Mouse (Mus musculus) hindbrain, embryonic 16.5 days (tissue): ENCODE data around the gene Dcbld1. TPM values are rescaled to one million over a fixed set of nuclear protein-coding genes. Genes with fewer than 3 reads are reported as not detected.
"Not testable (repeated sequence)": the region's sequence is repeated elsewhere in the genome, so short reads cannot be mapped to it uniquely, and the experiment has no call there.

Source experiments
- ATAC-seq: fragments of 200-750 bp; cut with Nextera tagmentation; 2 replicates; pipeline ENCODE4 v1.8.0; 2017; ENCODE audit warnings: moderate TSS enrichment, moderate library complexity
- H3K27ac ChIP-seq: fragments of 300-500 bp; sonication (generic); 2 replicates; pipeline ENCODE4 v1.5.1; 2014; ENCODE audit warnings: low read depth, mild to moderate bottlenecking, control low read depth, low read length, moderate library complexity
- H3K27me3 ChIP-seq: fragments of 300-500 bp; sonication (generic); replicated peaks from 2 replicates; pipeline ENCODE4 v1.6.1; 2014; ENCODE audit warnings: low read length; ENCODE audit not compliant: control insufficient read depth, insufficient read depth
- H3K36me3 ChIP-seq: fragments of 300-500 bp; sonication (generic); 2 replicates; pipeline ENCODE4 v1.6.1; 2014; ENCODE audit warnings: mild to moderate bottlenecking, low read length, moderate library complexity, mixed read lengths; ENCODE audit not compliant: control insufficient read depth, insufficient read depth
- H3K4me1 ChIP-seq: fragments of 300-500 bp; sonication (generic); 2 replicates; pipeline ENCODE4 v1.6.1; 2014; ENCODE audit warnings: low read depth, low read length; ENCODE audit not compliant: control insufficient read depth, insufficient read depth
- H3K4me2 ChIP-seq: fragments of 300-500 bp; sonication (generic); 2 replicates; pipeline ENCODE4 v1.6.1; 2014; ENCODE audit warnings: mild to moderate bottlenecking, low read length, control low read depth, moderate library complexity
- H3K4me3 ChIP-seq: fragments of 300-500 bp; sonication (generic); 2 replicates; pipeline ENCODE4 v1.5.1; 2014; ENCODE audit warnings: mild to moderate bottlenecking, low read length, control low read depth, moderate library complexity
- H3K9ac ChIP-seq: fragments of 300-500 bp; sonication (generic); 2 replicates; pipeline ENCODE4 v1.6.1; 2014; ENCODE audit warnings: low read depth, mild to moderate bottlenecking, control low read depth, low read length, moderate library complexity
- H3K9me3 ChIP-seq: fragments of 300-500 bp; sonication (generic); 2 replicates; pipeline ENCODE4 v1.6.1; 2014; ENCODE audit warnings: mild to moderate bottlenecking, low read length, moderate library complexity; ENCODE audit not compliant: control insufficient read depth
- WGBS: fragments of 180-500 bp; shearing (Covaris S2); extraction: QIAGEN DNeasy Blood & Tissue Kit; methylation state at CpG from one replicate; pipeline ENCODE4 v1.1.7; 2014; 5-methylcytosine and 5-hydroxymethylcytosine counted together
- polyA plus RNA-seq: library from polyadenylated mRNA; unstranded; fragments of >200 nt; fragmentation: Nextera tagmentation; extraction: Ambion mirVana; gene quantifications from 2 replicates; pipeline ENCODE4 v1.2.1, GENCODE M21; 2015

The Dcbld1 gene
- polyA plus RNA-seq, 1 experiment from 2014 or later: 21.0 TPM

- no peak overlapping the region for H3K9ac ChIP-seq
- H3K4me3 ChIP-seq: no peak overlapping the region
- H3K9me3 ChIP-seq: no peaks in the 10 kb centered on the region
- WGBS: 51% methylated on average over 5 of the region's 5 CpGs
- no peak overlapping the region for H3K4me2 ChIP-seq
- no peaks in the 10 kb centered on the region for H3K36me3 ChIP-seq
- no peak overlapping the region for H3K27ac ChIP-seq
- no peaks in the 10 kb centered on the region for H3K27me3 ChIP-seq
- H3K4me1 ChIP-seq: no peaks in the 10 kb centered on the region
- ATAC-seq: peak; percentile 56
Observed at GRCm38 (mm10) chr10:52287852-52288533, 54.6 kb downstream of the Dcbld1 start.

GRCm38 (mm10) chr10:52289261-52289660 is 55.8 kb downstream of the Dcbld1 start:
- Histone ChIP-seq H3K4me3 (no peak overlapping the region), H3K4me2 (no peak overlapping the region), H3K27ac (no peak overlapping the region), H3K36me3 (no peaks in the 10 kb centered on the region), H3K27me3 (no peaks in the 10 kb centered on the region), H3K4me1 (no peaks in the 10 kb centered on the region), H3K9ac (no peak overlapping the region), H3K9me3 (no peaks in the 10 kb centered on the region)
- WGBS: 88% methylated on average over 3 of the region's 3 CpGs
- no peak for ATAC-seq

- not testable (repeated sequence) for H3K9me3 ChIP-seq, H3K36me3 ChIP-seq, H3K27me3 ChIP-seq, H3K4me3 ChIP-seq, ATAC-seq, H3K27ac ChIP-seq, H3K4me2 ChIP-seq, H3K4me1 ChIP-seq, H3K9ac ChIP-seq
- WGBS: 84% methylated on average over 1 of the region's 1 CpGs
Observed at GRCm38 (mm10) chr10:52292391-52292790, 59.0 kb downstream of the Dcbld1 start.

- Histone ChIP-seq H3K9ac (no peak overlapping the region), H3K27me3 (no peaks in the 10 kb centered on the region), H3K4me3 (no peak overlapping the region), H3K4me1 (no peaks in the 10 kb centered on the region), H3K9me3 (no peaks in the 10 kb centered on the region), H3K4me2 (no peak overlapping the region), H3K36me3 (no peaks in the 10 kb centered on the region), H3K27ac (no peak overlapping the region)
- 85% methylated on average over 4 of the region's 4 CpGs for WGBS
- no peak for ATAC-seq
Observed at GRCm38 (mm10) chr10:52293921-52294577, 60.6 kb downstream of the Dcbld1 start.

GRCm38 (mm10) chr10:52295934-52296333 is 62.5 kb downstream of the Dcbld1 start:
- Histone ChIP-seq H3K4me2 (no peak overlapping the region), H3K4me3 (no peak overlapping the region), H3K9ac (no peak overlapping the region), H3K4me1 (no peaks in the 10 kb centered on the region), H3K9me3 (no peaks in the 10 kb centered on the region), H3K27me3 (no peaks in the 10 kb centered on the region), H3K36me3 (no peaks in the 10 kb centered on the region), H3K27ac (no peak overlapping the region)
- ATAC-seq: no peak
- WGBS: 79% methylated on average over 2 of the region's 2 CpGs

GRCm38 (mm10) chr10:52298568-52298967 is 65.1 kb downstream of the Dcbld1 start:
- not testable (repeated sequence) for H3K9ac ChIP-seq, H3K36me3 ChIP-seq, H3K4me1 ChIP-seq, H3K27me3 ChIP-seq, ATAC-seq, H3K4me2 ChIP-seq, H3K9me3 ChIP-seq, H3K27ac ChIP-seq, H3K4me3 ChIP-seq

GRCm38 (mm10) chr10:52301766-52302165 is 68.3 kb downstream of the Dcbld1 start:
- Histone ChIP-seq H3K4me3 (no peak overlapping the region), H3K4me2 (no peak overlapping the region), H3K27ac (no peak overlapping the region), H3K9me3 (no peaks in the 10 kb centered on the region), H3K9ac (no peak overlapping the region), H3K27me3 (no peaks in the 10 kb centered on the region), H3K4me1 (no peaks in the 10 kb centered on the region), H3K36me3 (no peaks in the 10 kb centered on the region)
- ATAC-seq: no peak
- WGBS: 95% methylated on average over 4 of the region's 4 CpGs

- H3K4me1 ChIP-seq: no peaks in the 10 kb centered on the region
- H3K9me3 ChIP-seq: no peaks in the 10 kb centered on the region
- no peak for ATAC-seq
- no peaks in the 10 kb centered on the region for H3K36me3 ChIP-seq
- H3K4me3 ChIP-seq: no peak overlapping the region
- no peaks in the 10 kb centered on the region for H3K27me3 ChIP-seq
- no peak overlapping the region for H3K9ac ChIP-seq
- H3K4me2 ChIP-seq: no peak overlapping the region
- H3K27ac ChIP-seq: no peak overlapping the region
Observed at GRCm38 (mm10) chr10:52302271-52302670, 68.9 kb downstream of the Dcbld1 start.

- H3K27ac ChIP-seq: no peak overlapping the region
Observed at GRCm38 (mm10) chr10:52304574-52304973, 71.2 kb downstream of the Dcbld1 start.

More at GRCm38 (mm10) chr10:52304574-52304973, 71.2 kb downstream of the Dcbld1 start:
- Histone ChIP-seq H3K4me1 (no peaks in the 10 kb centered on the region), H3K4me3 (no peak overlapping the region), H3K4me2 (no peak overlapping the region), H3K27me3 (no peaks in the 10 kb centered on the region), H3K9ac (no peak overlapping the region), H3K9me3 (no peaks in the 10 kb centered on the region), H3K36me3 (no peaks in the 10 kb centered on the region)
- ATAC-seq: no peak
- WGBS: 57% methylated on average over 7 of the region's 7 CpGs
